Mouse (Mus musculus): Measurements from ENCODE around the gene Gif.

The Gif gene

DNA sequence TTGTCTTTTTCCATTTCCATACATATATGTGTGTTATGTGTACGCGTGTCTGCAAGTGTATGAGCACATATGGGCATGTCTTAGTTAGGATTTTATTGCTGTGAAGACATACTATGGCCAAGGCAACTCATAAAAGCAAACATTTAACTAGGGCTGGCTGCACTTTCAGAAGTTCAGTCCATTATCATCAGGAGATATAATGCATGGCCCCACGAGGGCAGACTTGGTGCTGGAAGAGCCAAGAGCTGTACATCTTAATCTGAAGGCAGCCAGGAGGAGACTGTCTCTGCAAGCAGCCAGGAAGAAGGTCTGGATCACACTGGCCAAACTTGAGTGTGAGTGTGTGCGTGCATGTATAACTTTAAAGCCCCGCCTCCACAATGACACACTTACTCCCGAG is 47.1 kb downstream of the Gif start:
- no peak for DNase-seq (ENCODE audit: low read depth, low spot score)

- no peak for DNase-seq (ENCODE audit: low read depth, low spot score)
Measured at GRCm38 (mm10) chr19:11800531-11801315, 53.4 kb downstream of the Gif start.

DNA sequence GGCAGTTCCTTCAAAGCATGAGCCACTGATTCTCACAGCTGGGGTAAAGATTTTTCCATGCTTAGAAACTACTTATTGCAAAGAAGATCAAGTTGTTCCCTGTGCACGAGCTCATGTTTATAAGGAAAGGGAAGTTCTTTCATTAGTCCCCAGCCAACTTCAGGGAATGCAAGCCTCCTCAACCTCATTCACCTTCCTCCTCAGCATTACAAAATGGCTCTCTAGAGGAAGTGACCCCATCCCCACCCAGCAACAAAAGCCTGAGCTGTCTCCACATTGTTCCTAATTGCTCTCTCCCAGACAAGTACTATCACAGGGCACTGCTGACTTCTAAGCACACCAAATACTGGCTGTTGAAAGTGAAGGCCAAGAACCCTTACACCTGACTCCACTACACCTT is 57.1 kb downstream of the Gif start:
- DNase-seq (ENCODE audit: low read depth, low spot score) = no peak

DNA sequence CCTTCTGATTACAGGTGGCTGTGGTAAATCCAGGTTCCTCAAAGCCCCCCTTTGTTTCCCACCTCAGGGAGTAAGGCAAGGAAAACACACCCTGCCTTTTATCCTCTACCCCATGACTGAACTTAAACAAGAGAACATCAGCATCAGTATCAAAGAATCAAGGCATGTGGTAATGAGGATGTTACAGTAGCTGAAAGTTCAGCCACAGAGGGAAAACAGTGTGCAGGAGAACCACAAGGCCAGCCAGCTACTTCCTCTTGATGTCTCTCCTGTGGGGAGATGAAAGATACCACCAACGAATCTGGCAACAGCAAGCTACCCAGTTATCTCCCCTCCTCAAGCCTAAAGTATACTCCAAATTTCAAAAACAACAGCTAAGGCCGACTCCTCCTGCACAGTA is 59.9 kb downstream of the Gif start:
- DNase-seq (ENCODE audit: low read depth, low spot score) = no peak

- DNase-seq (ENCODE audit: low read depth, low spot score) = no peak
Measured at GRCm38 (mm10) chr19:11807822-11808221, 60.5 kb downstream of the Gif start.

DNA sequence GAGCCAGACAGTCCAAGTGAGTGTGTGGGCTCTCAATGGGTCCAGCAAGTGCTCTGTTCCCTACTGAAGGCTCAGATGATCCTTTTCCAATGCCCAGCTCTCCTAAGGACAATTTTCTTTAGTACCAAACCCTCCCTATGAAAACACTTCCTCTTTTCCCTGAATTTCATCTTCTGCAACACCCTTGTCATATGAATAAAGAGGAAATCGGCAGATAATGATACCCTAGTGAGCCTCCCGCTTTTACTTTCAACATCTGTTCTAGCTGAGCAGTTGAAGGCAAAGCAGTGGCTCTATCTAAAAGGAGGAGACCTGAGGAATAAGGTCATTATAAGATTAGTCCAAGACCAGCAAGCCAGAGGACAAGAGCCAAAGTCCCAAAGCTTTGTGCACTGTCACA is 61.1 kb downstream of the Gif start:
- DNase-seq (ENCODE audit: low read depth, low spot score) = no peak

- DNase-seq (ENCODE audit: low read depth, low spot score) = no peak
Measured at GRCm38 (mm10) chr19:11810003-11810758, 62.8 kb downstream of the Gif start.

DNA sequence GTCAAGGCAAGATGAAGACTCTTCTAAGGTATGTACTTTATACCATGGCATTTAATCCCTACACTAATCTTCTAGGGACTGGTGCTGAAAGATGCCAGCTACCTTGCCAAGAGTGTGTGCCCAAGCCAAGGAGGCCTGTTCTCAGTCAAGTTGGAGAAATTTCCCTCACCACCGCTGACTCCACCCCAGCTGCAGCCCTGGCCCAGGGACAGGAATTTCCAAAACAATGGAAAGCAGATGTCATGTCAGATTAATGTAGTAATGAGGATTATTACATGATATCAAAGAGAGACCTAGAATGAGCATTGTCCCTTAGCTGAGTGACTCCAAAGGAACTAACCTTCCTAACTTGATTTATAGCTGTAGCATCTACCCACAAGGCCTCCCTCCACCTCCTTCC is 63.5 kb downstream of the Gif start:
- no peak for DNase-seq (ENCODE audit: low read depth, low spot score)

DNA sequence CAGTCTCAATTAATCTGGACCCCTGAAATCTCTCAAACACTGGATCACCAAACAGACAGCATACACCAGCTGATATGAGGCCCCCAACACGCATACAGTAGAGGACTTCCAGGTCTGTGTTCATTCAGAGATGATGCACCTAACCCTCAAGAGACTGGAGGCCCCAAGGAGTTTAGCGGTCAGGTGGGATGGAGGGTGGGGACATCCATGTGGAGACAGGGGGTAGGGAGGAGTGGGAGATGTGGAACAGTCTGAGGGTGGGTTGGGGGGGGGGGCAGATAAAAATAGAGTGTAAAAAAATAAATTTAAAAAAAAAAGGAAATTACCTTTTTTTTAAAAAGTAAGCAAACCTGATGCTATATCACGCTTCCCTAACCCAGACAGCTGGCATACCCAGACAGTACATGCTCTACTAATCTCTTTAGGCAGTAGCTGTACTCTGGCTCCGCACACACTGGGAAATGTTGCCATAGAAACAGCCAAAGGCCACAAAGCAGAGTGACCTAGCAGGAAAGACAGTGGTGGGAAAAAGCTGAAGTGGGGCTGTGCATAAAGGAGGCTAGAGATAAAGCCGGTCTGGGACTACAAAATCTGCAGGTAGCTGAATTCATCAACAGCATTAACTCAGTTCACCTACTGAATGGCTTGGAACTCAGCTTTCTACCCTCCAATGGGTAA is 64.5 kb downstream of the Gif start:
- DNase-seq (ENCODE audit: low read depth, low spot score) = no peak
